Mouse (Mus musculus): Measurements from ENCODE around the gene Bsg. TPM values are rescaled to one million over a fixed set of nuclear protein-coding genes. Genes with fewer than 3 reads are reported as not detected.
"Not testable (repeated sequence)": the region's sequence is repeated elsewhere in the genome, so short reads cannot be mapped to it uniquely, and the experiment has no call there.

The Bsg gene
- total RNA-seq, 2 experiments from 2014 or later: 496 to 497 TPM

GRCm38 (mm10) chr10:79697916-79698315 lies 6.4 kb upstream of the Bsg start:
- intact Hi-C loops (cut with DNase I; ENCODE audit: low total_unique reads): no loop called here
- no peak for DNase-seq

GRCm38 (mm10) chr10:79698459-79698858 lies 5.8 kb upstream of the Bsg start:
- DNase-seq: no peak
- intact Hi-C loops (cut with DNase I; ENCODE audit: low total_unique reads): no loop called here

- peak; percentile 2 for DNase-seq
- intact Hi-C loops (cut with DNase I; ENCODE audit: low total_unique reads): no loop called here
Observed at GRCm38 (mm10) chr10:79700676-79701075, 3.6 kb upstream of the Bsg start.

GRCm38 (mm10) chr10:79701443-79702129 lies 2.7 kb upstream of the Bsg start:
- intact Hi-C loops (cut with DNase I; ENCODE audit: low total_unique reads): no loop called here
- peak; percentile 7 for DNase-seq

GRCm38 (mm10) chr10:79702970-79703369 lies 1.3 kb upstream of the Bsg start:
- intact Hi-C loops (cut with DNase I; ENCODE audit: low total_unique reads): not testable (repeated sequence)

GRCm38 (mm10) chr10:79703541-79703940 lies 750 bp upstream of the Bsg start:
- DNase-seq: peak; percentile 2
- intact Hi-C loops (cut with DNase I; ENCODE audit: low total_unique reads): no loop called here

More at GRCm38 (mm10) chr10:79702970-79703369, 1.3 kb upstream of the Bsg start:
- not testable (repeated sequence) for DNase-seq

GRCm38 (mm10) chr10:79704970-79705360 lies 674 bp downstream of the Bsg start:
- intact Hi-C loops (cut with DNase I; ENCODE audit: low total_unique reads): no loop called here
- peak; percentile 10 for DNase-seq

- DNase-seq: peak; percentile 4
- intact Hi-C loops (cut with DNase I; ENCODE audit: low total_unique reads): no loop called here
Observed at GRCm38 (mm10) chr10:79705951-79706350, 1.7 kb downstream of the Bsg start.

GRCm38 (mm10) chr10:79706406-79707094 lies 2.3 kb downstream of the Bsg start:
- intact Hi-C loops (cut with DNase I; ENCODE audit: low total_unique reads): no loop called here
- peak; percentile 63 for DNase-seq

- DNase-seq: no peak
- intact Hi-C loops (cut with DNase I; ENCODE audit: low total_unique reads): no loop called here
Observed at GRCm38 (mm10) chr10:79707162-79707561, 2.9 kb downstream of the Bsg start.

- DNase-seq: no peak
- intact Hi-C loops (cut with DNase I; ENCODE audit: low total_unique reads): no loop called here
Observed at GRCm38 (mm10) chr10:79707759-79708158, 3.5 kb downstream of the Bsg start.

- peak; percentile 57 for DNase-seq
Observed at GRCm38 (mm10) chr10:79708668-79709067, 4.4 kb downstream of the Bsg start.

GRCm38 (mm10) chr10:79709307-79709706 lies 5.0 kb downstream of the Bsg start:
- DNase-seq: no peak
- intact Hi-C loops (cut with DNase I; ENCODE audit: low total_unique reads): no loop called here

More at GRCm38 (mm10) chr10:79708668-79709067, 4.4 kb downstream of the Bsg start:
- intact Hi-C loops (cut with DNase I; ENCODE audit: low total_unique reads): no loop called here

- intact Hi-C loops (cut with DNase I; ENCODE audit: low total_unique reads): no loop called here
Observed at GRCm38 (mm10) chr10:79712029-79712428, 7.7 kb downstream of the Bsg start.

GRCm38 (mm10) chr10:79712499-79713126 lies 8.3 kb downstream of the Bsg start:
- intact Hi-C loops (cut with DNase I; ENCODE audit: low total_unique reads): no loop called here
- DNase-seq: peak; percentile 81

More at GRCm38 (mm10) chr10:79712029-79712428, 7.7 kb downstream of the Bsg start:
- no peak for DNase-seq

- intact Hi-C loops (cut with DNase I; ENCODE audit: low total_unique reads): no loop called here
- no peak for DNase-seq
Observed at GRCm38 (mm10) chr10:79713163-79713562, 8.9 kb downstream of the Bsg start.

- intact Hi-C loops (cut with DNase I; ENCODE audit: low total_unique reads): no loop called here
- DNase-seq: no peak
Observed at GRCm38 (mm10) chr10:79714996-79715395, 10.7 kb downstream of the Bsg start.

GRCm38 (mm10) chr10:79716254-79716987 lies 12.1 kb downstream of the Bsg start, which contains the start of gene Hcn2:
Gene Hcn2, plus strand, starts transcription at chr10:79716634.
- no peak for DNase-seq
- intact Hi-C loops (cut with DNase I; ENCODE audit: low total_unique reads): no loop called here

- intact Hi-C loops (cut with DNase I; ENCODE audit: low total_unique reads): no loop called here
- DNase-seq: no peak
Observed at GRCm38 (mm10) chr10:79716988-79717355, 12.7 kb downstream of the Bsg start.
